Mouse (Mus musculus): ENCODE measurements around the gene Epc2. TPM values are rescaled to one million over a fixed set of nuclear protein-coding genes. Genes with fewer than 3 reads are reported as not detected.

The Epc2 gene
- polyA plus RNA-seq, 1 experiment: 0.65 TPM

- H3K9me3 ChIP-seq: 0 out of 2 replicates have a peak, but pooled peaks cover 4% of the 10 kb centered on the region
- TF ChIP-seq GATA1 (IDR thresholded peaks at IDR 0.05; ENCODE audit: borderline replicate concordance, low read length): no peak
- H3K4me3 ChIP-seq (replicated peaks): no peak overlapping the region
Observed at GRCm38 (mm10) chr2:49580585-49580984, 129.3 kb downstream of the Epc2 start.

GRCm38 (mm10) chr2:49582546-49582945 is 131.3 kb downstream of the Epc2 start:
- H3K27me3 ChIP-seq (replicated peaks): peaks cover 13% of the 10 kb centered on the region
- H3K4me1 ChIP-seq: no peaks in the 10 kb centered on the region; the same call in 1 of the 2 replicates
- no peak for TF ChIP-seq GATA1 (IDR thresholded peaks at IDR 0.05; ENCODE audit: borderline replicate concordance, low read length)
- no peak for TF ChIP-seq FLI1 (IDR thresholded peaks at IDR 0.05; ENCODE audit: low read length)
- peaks cover 10% of the 10 kb centered on the region; the same call in 1 of the 2 replicates for H3K9me3 ChIP-seq
- H3K36me3 ChIP-seq (replicated peaks; ENCODE audit: low read length): no peaks in the 10 kb centered on the region
- H3K4me3 ChIP-seq (replicated peaks): no peak overlapping the region

More at GRCm38 (mm10) chr2:49580585-49580984, 129.3 kb downstream of the Epc2 start:
- Histone ChIP-seq H3K27me3 (replicated peaks) (peaks cover 13% of the 10 kb centered on the region), H3K4me1 (no peaks in the 10 kb centered on the region; the same call in 1 of the 2 replicates), H3K36me3 (replicated peaks; ENCODE audit: low read length) (no peaks in the 10 kb centered on the region)

GRCm38 (mm10) chr2:49583311-49583710 is 132.0 kb downstream of the Epc2 start:
- Histone ChIP-seq H3K36me3 (replicated peaks; ENCODE audit: low read length) (no peaks in the 10 kb centered on the region), H3K27me3 (replicated peaks) (peaks cover 13% of the 10 kb centered on the region), H3K4me1 (no peaks in the 10 kb centered on the region; the same call in 1 of the 2 replicates), H3K4me3 (replicated peaks) (no peak overlapping the region), H3K9me3 (peaks cover 14% of the 10 kb centered on the region; the same call in 1 of the 2 replicates)
- no peak for TF ChIP-seq FLI1 (IDR thresholded peaks at IDR 0.05; ENCODE audit: low read length)
- no peak for TF ChIP-seq GATA1 (IDR thresholded peaks at IDR 0.05; ENCODE audit: borderline replicate concordance, low read length)

- no peaks in the 10 kb centered on the region for H3K4me1 ChIP-seq
- no peak overlapping the region for H3K4me3 ChIP-seq (replicated peaks)
- peaks cover 10% of the 10 kb centered on the region; the same call in 1 of the 2 replicates for H3K9me3 ChIP-seq
- TF ChIP-seq FLI1 (IDR thresholded peaks at IDR 0.05; ENCODE audit: low read length) (no peak), GATA1 (IDR thresholded peaks at IDR 0.05; ENCODE audit: borderline replicate concordance, low read length) (no peak)
- no peaks in the 10 kb centered on the region for H3K36me3 ChIP-seq (replicated peaks; ENCODE audit: low read length)
- H3K27me3 ChIP-seq (replicated peaks): no peaks in the 10 kb centered on the region
Observed at GRCm38 (mm10) chr2:49590450-49590849, 139.2 kb downstream of the Epc2 start.

GRCm38 (mm10) chr2:49592926-49593325 is 141.6 kb downstream of the Epc2 start:
- no peak overlapping the region for H3K4me3 ChIP-seq (replicated peaks)

GRCm38 (mm10) chr2:49594886-49595285 is 143.6 kb downstream of the Epc2 start:
- Histone ChIP-seq H3K4me3 (replicated peaks) (no peak overlapping the region), H3K9me3 (peaks cover 16% of the 10 kb centered on the region; the same call in 1 of the 2 replicates), H3K27me3 (replicated peaks) (peaks cover 1% of the 10 kb centered on the region), H3K4me1 (no peaks in the 10 kb centered on the region), H3K36me3 (replicated peaks; ENCODE audit: low read length) (no peaks in the 10 kb centered on the region)
- TF ChIP-seq FLI1 (IDR thresholded peaks at IDR 0.05; ENCODE audit: low read length) (no peak), GATA1 (IDR thresholded peaks at IDR 0.05; ENCODE audit: borderline replicate concordance, low read length) (no peak)

More at GRCm38 (mm10) chr2:49592926-49593325, 141.6 kb downstream of the Epc2 start:
- no peaks in the 10 kb centered on the region for H3K36me3 ChIP-seq (replicated peaks; ENCODE audit: low read length)
- TF ChIP-seq GATA1 (IDR thresholded peaks at IDR 0.05; ENCODE audit: borderline replicate concordance, low read length) (no peak), FLI1 (IDR thresholded peaks at IDR 0.05; ENCODE audit: low read length) (no peak)
- peaks cover 1% of the 10 kb centered on the region for H3K27me3 ChIP-seq (replicated peaks)
- peaks cover 9% of the 10 kb centered on the region; the same call in 1 of the 2 replicates for H3K9me3 ChIP-seq
- H3K4me1 ChIP-seq: no peaks in the 10 kb centered on the region

GRCm38 (mm10) chr2:49596318-49596717 is 145.0 kb downstream of the Epc2 start:
- no peak overlapping the region for H3K4me3 ChIP-seq (replicated peaks)
- TF ChIP-seq FLI1 (IDR thresholded peaks at IDR 0.05; ENCODE audit: low read length) (no peak), GATA1 (IDR thresholded peaks at IDR 0.05; ENCODE audit: borderline replicate concordance, low read length) (no peak)

GRCm38 (mm10) chr2:49600021-49600681 is 148.9 kb downstream of the Epc2 start:
- Histone ChIP-seq H3K9me3 (peaks cover 33% of the 10 kb centered on the region), H3K36me3 (replicated peaks; ENCODE audit: low read length) (no peaks in the 10 kb centered on the region), H3K27me3 (replicated peaks) (peaks cover 1% of the 10 kb centered on the region), H3K4me1 (no peaks in the 10 kb centered on the region), H3K4me3 (replicated peaks) (no peak overlapping the region)
- TF ChIP-seq FLI1 (IDR thresholded peaks at IDR 0.05; ENCODE audit: low read length) (no peak), GATA1 (IDR thresholded peaks at IDR 0.05; ENCODE audit: borderline replicate concordance, low read length) (no peak)

More at GRCm38 (mm10) chr2:49596318-49596717, 145.0 kb downstream of the Epc2 start:
- Histone ChIP-seq H3K9me3 (peaks cover 21% of the 10 kb centered on the region), H3K27me3 (replicated peaks) (peaks cover 1% of the 10 kb centered on the region), H3K4me1 (no peaks in the 10 kb centered on the region), H3K36me3 (replicated peaks; ENCODE audit: low read length) (no peaks in the 10 kb centered on the region)

Other genes starting within 250 kb of the Epc2 start
- 0.02 TPM in 1 of 2 replicates, not detected in the other for gene Kif5c, start 167.8 kb downstream of the Epc2 start, polyA plus RNA-seq (2012; ENCODE audit: insufficient read depth, low replicate concordance)

Measured in megakaryocyte, embryonic 14.5 days (primary cell).